Mouse (Mus musculus) embryonic facial prominence, embryonic 12.5 days (tissue): ENCODE data around the gene Ubr7. TPM values are rescaled to one million over a fixed set of nuclear protein-coding genes. Genes with fewer than 3 reads are reported as not detected.
A peak's percentile ranks its signal among the peaks of the same experiment; 100 is the strongest.

ENCODE experiments used
- ATAC-seq: fragments of 200-750 bp; cut with Nextera tagmentation; 2 replicates; pipeline ENCODE4 v1.8.0; 2017; ENCODE audit not compliant: insufficient number of reproducible peaks, insufficient read depth, low FRiP score, low TSS enrichment
- H3K27ac ChIP-seq: fragments of 300-500 bp; sonication (generic); 2 replicates; pipeline ENCODE4 v1.5.1; 2016; ENCODE audit warnings: mild to moderate bottlenecking
- H3K27me3 ChIP-seq: fragments of 300-500 bp; sonication (generic); 2 replicates; pipeline ENCODE4 v1.6.1; 2016; ENCODE audit warnings: mild to moderate bottlenecking, moderate library complexity
- H3K36me3 ChIP-seq: fragments of 300-500 bp; sonication (generic); 2 replicates; pipeline ENCODE4 v1.6.1; 2016; ENCODE audit warnings: mild to moderate bottlenecking
- H3K4me1 ChIP-seq: fragments of 300-500 bp; sonication (generic); 2 replicates; pipeline ENCODE4 v1.6.1; 2016
- H3K4me2 ChIP-seq: fragments of 300-500 bp; sonication (generic); replicated peaks from 2 replicates; pipeline ENCODE4 v1.6.1; 2016; ENCODE audit warnings: mild to moderate bottlenecking, moderate library complexity
- H3K4me3 ChIP-seq: fragments of 300-500 bp; sonication (generic); 2 replicates; pipeline ENCODE4 v1.5.1; 2016; ENCODE audit warnings: mild to moderate bottlenecking
- H3K9ac ChIP-seq: fragments of 300-500 bp; sonication (generic); 2 replicates; pipeline ENCODE4 v1.6.1; 2016; ENCODE audit warnings: mild to moderate bottlenecking, moderate library complexity
- H3K9me3 ChIP-seq: fragments of 300-500 bp; sonication (generic); 2 replicates; pipeline ENCODE4 v1.6.1; 2016; ENCODE audit warnings: mild to moderate bottlenecking, moderate library complexity
- WGBS: fragments of 180-500 bp; shearing (Covaris S2); methylation state at CpG from one replicate; pipeline ENCODE4 v1.1.7; 2016; 5-methylcytosine and 5-hydroxymethylcytosine counted together
- polyA plus RNA-seq: library from polyadenylated mRNA; unstranded; fragments of >200 nt; fragmentation: Nextera tagmentation; extraction: Ambion mirVana; gene quantifications from 2 replicates; pipeline ENCODE4 v1.2.1, GENCODE M21; 2016

Gene Ubr7
- polyA plus RNA-seq, 1 experiment from 2014 or later: 51.6 TPM

DNA sequence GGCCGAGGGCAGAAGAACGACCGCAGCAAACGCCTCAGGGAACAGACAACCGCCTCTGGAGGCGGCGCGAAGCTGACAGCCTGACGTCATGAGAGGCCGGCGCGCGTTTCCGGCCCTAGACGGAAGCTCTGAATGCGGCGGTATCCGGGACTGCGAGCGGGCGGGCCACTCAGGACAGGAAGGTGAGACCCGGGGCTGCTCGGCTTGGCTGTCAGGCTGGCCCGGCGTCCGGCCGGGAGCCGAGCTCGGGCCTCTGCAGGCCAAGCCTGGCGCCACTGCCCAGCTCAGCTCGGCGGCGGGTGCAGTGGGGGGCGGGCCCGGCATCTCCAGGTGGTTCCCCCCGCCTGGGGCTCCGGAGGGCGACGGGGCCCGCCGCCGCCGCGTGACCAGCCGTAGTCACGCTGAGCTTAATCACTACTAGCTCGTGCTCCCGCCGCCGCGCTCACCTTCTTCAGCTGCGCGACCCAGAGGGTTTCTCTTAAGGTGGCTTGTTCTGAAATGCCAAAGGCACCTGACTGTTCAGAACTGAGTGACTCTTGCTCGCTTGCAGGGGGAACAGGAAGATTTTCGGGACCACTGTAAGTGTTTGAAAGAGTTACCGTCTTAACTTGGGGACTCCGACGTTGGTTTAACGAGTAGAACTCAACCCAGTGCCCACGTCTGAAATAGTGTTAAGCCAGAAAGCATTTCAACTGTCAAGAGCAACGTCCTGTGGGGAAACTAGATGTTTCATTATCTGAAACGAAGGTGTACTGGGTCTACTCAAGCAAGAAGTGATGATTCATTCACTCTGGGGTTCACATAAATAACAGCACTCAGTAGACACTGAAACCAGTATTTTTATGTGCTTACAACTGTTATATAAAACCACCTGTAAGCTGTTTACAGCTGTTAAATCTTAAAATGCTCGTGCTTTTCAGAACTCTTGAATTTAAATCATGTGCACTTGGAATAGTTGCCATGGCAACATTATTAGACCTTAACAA is 13.9 kb upstream of the Ubr7 start, which contains the start of the genes Moap1 and Tmem251:
Gene Moap1, minus strand, starts transcription at position 73 of the 986 bp plus-strand sequence.
Gene Tmem251, plus strand, starts transcription at position 174 of the 986 bp plus-strand sequence.
- under 1% methylated on average over 61 of the region's 63 CpGs for WGBS
- Histone ChIP-seq H3K27me3 (no peaks in the 10 kb centered on the region), H3K9ac (peak within 1 kb of the TSS; percentile 88), H3K27ac (peak within 1 kb of the TSS; percentile 87), H3K4me2 (peak within 1 kb of the TSS; percentile 66), H3K4me3 (peak within 1 kb of the TSS; percentile 90), H3K4me1 (peaks cover 17% of the 10 kb centered on the region), H3K36me3 (peaks cover 6% of the 10 kb centered on the region; the same call in 1 of the 2 replicates), H3K9me3 (no peaks in the 10 kb centered on the region)
- peak; percentile 94 for ATAC-seq

GRCm38 (mm10) chr12:102744839-102745238 is 12.9 kb upstream of the Ubr7 start:
- Histone ChIP-seq H3K4me1 (peaks cover 17% of the 10 kb centered on the region), H3K36me3 (peaks cover 6% of the 10 kb centered on the region; the same call in 1 of the 2 replicates), H3K27me3 (no peaks in the 10 kb centered on the region), H3K4me3 (no peak overlapping the region), H3K9ac (no peak overlapping the region), H3K9me3 (no peaks in the 10 kb centered on the region), H3K27ac (no peak overlapping the region), H3K4me2 (peak overlapping the region; percentile 66; the same call in 1 of the 2 replicates)
- WGBS: 55% methylated on average over 6 of the region's 6 CpGs
- ATAC-seq: no peak

- Histone ChIP-seq H3K27me3 (no peaks in the 10 kb centered on the region), H3K4me3 (no peak overlapping the region), H3K4me2 (no peak overlapping the region), H3K4me1 (peaks cover 10% of the 10 kb centered on the region), H3K36me3 (peaks cover 4% of the 10 kb centered on the region; the same call in 1 of the 2 replicates), H3K9me3 (no peaks in the 10 kb centered on the region), H3K9ac (no peak overlapping the region), H3K27ac (no peak overlapping the region)
- 81% methylated on average over 3 of the region's 3 CpGs for WGBS
- no peak for ATAC-seq
Observed at GRCm38 (mm10) chr12:102748256-102748655, 9.5 kb upstream of the Ubr7 start.

DNA sequence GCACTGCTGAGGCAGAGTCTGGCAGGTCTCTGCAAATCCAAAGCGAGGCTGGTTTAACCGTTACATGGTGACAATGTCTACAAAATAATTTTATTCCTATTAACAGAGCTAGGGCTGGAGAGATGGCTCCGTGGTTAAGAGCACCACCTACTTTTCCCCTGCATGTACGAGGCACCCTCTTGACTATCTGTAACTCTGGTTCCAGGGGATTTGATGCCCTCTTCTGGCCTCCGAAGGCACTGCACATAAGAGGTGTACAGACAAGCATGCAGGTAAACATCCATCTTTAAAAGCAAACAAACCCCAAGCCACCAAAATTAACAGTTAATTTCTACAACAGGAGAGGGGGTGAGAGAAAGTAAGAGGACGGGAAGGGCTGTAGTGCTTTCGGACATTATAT is 1.5 kb upstream of the Ubr7 start:
- no peaks in the 10 kb centered on the region for H3K9me3 ChIP-seq
- peak overlapping the region; percentile 83 for H3K4me2 ChIP-seq
- H3K4me1 ChIP-seq: peaks cover 17% of the 10 kb centered on the region
- no peak overlapping the region for H3K9ac ChIP-seq
- H3K36me3 ChIP-seq: peaks cover 10% of the 10 kb centered on the region; the same call in 1 of the 2 replicates
- H3K27me3 ChIP-seq: no peaks in the 10 kb centered on the region
- H3K27ac ChIP-seq: no peak overlapping the region
- WGBS: 90% methylated on average over 7 of the region's 7 CpGs
- ATAC-seq: no peak
- H3K4me3 ChIP-seq: peak overlapping the region; percentile 64

- no peak; the same call in 1 of the 2 replicates for ATAC-seq
- Histone ChIP-seq H3K4me2 (peak overlapping the region; percentile 83), H3K9ac (peak overlapping the region; percentile 70), H3K4me3 (peak overlapping the region; percentile 64), H3K27me3 (no peaks in the 10 kb centered on the region), H3K4me1 (peaks cover 17% of the 10 kb centered on the region), H3K27ac (peak overlapping the region; percentile 91), H3K36me3 (peaks cover 10% of the 10 kb centered on the region; the same call in 1 of the 2 replicates), H3K9me3 (no peaks in the 10 kb centered on the region)
- 2% methylated on average over 45 of the region's 46 CpGs for WGBS
Observed at GRCm38 (mm10) chr12:102757055-102757688, 595 bp upstream of the Ubr7 start.

GRCm38 (mm10) chr12:102758403-102758756 is 613 bp downstream of the Ubr7 start, which contains the start of gene Gm20604:
Gm20604 (minus strand) TSS chr12:102758672.
- Histone ChIP-seq H3K27me3 (no peaks in the 10 kb centered on the region), H3K4me1 (peaks cover 17% of the 10 kb centered on the region), H3K27ac (peak within 1 kb of the TSS; percentile 91), H3K9me3 (no peaks in the 10 kb centered on the region), H3K36me3 (peaks cover 15% of the 10 kb centered on the region), H3K9ac (peak within 1 kb of the TSS; percentile 70), H3K4me3 (peak within 1 kb of the TSS; percentile 64), H3K4me2 (peak within 1 kb of the TSS; percentile 83)
- WGBS: under 1% methylated on average over 10 of the region's 10 CpGs
- ATAC-seq: no peak

GRCm38 (mm10) chr12:102758936-102759335 is 1.2 kb downstream of the Ubr7 start:
- Histone ChIP-seq H3K4me1 (peaks cover 17% of the 10 kb centered on the region), H3K9me3 (no peaks in the 10 kb centered on the region), H3K27ac (no peak overlapping the region), H3K9ac (peak overlapping the region; percentile 70), H3K4me3 (peak overlapping the region; percentile 64), H3K36me3 (peaks cover 12% of the 10 kb centered on the region), H3K27me3 (no peaks in the 10 kb centered on the region), H3K4me2 (peak overlapping the region; percentile 83)
- 5% methylated on average over 5 of the region's 5 CpGs for WGBS
- ATAC-seq: no peak

DNA sequence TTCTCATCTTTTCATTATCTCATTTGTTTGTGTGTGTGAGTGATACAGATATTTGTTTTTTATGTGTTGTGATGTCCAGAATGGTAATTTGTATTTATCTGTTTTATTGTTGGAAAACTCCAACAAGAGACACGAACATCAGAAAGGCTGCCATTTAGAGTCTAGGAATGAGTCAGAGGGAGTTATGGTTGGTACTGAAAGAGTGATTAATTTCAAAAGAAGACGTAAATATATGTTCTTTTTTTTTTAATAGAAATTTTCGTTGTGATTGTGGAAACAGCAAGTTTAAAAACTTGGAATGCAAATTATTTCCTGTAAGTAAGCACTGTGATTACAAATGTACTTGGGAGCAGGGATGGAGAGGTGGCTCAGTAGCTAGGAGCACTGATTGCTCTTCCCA is 3.9 kb downstream of the Ubr7 start:
- Histone ChIP-seq H3K4me3 (no peak overlapping the region), H3K27ac (no peak overlapping the region), H3K9me3 (no peaks in the 10 kb centered on the region), H3K9ac (no peak overlapping the region), H3K4me2 (no peak overlapping the region), H3K4me1 (peaks cover 12% of the 10 kb centered on the region), H3K27me3 (no peaks in the 10 kb centered on the region), H3K36me3 (peaks cover 25% of the 10 kb centered on the region)
- ATAC-seq: no peak
- WGBS: 86% methylated on average over 3 of the region's 3 CpGs

- Histone ChIP-seq H3K27me3 (no peaks in the 10 kb centered on the region), H3K9ac (no peak overlapping the region), H3K9me3 (no peaks in the 10 kb centered on the region), H3K4me2 (no peak overlapping the region), H3K4me1 (peaks cover 9% of the 10 kb centered on the region), H3K36me3 (peaks cover 43% of the 10 kb centered on the region), H3K4me3 (no peak overlapping the region), H3K27ac (no peak overlapping the region)
- ATAC-seq: no peak
Observed at GRCm38 (mm10) chr12:102763696-102764095, 5.9 kb downstream of the Ubr7 start.

- ATAC-seq: no peak
- H3K4me2 ChIP-seq: no peak overlapping the region
- no peaks in the 10 kb centered on the region for H3K9me3 ChIP-seq
- no peak overlapping the region for H3K4me3 ChIP-seq
- peaks cover 86% of the 10 kb centered on the region for H3K36me3 ChIP-seq
- 91% methylated on average over 4 of the region's 4 CpGs for WGBS
- no peak overlapping the region for H3K9ac ChIP-seq
- no peaks in the 10 kb centered on the region for H3K27me3 ChIP-seq
- no peak overlapping the region for H3K27ac ChIP-seq
- no peaks in the 10 kb centered on the region for H3K4me1 ChIP-seq
Observed at GRCm38 (mm10) chr12:102769000-102769399, 11.2 kb downstream of the Ubr7 start.

- WGBS: 94% methylated on average over 8 of the region's 8 CpGs
- Histone ChIP-seq H3K4me2 (no peak overlapping the region), H3K9me3 (no peaks in the 10 kb centered on the region), H3K4me1 (no peaks in the 10 kb centered on the region), H3K36me3 (peaks cover 91% of the 10 kb centered on the region), H3K9ac (no peak overlapping the region), H3K27me3 (no peaks in the 10 kb centered on the region), H3K27ac (no peak overlapping the region), H3K4me3 (no peak overlapping the region)
- ATAC-seq: no peak
Observed at GRCm38 (mm10) chr12:102771601-102772000, 13.8 kb downstream of the Ubr7 start.
